Mouse (Mus musculus): ENCODE measurements at regions not wholly inside any gene's neighbourhood (a gene's known extent, or its start where the extent isn't known, plus 50 kb on each side); places are given as distances from the start of the nearest gene placed in this dataset.

DNA sequence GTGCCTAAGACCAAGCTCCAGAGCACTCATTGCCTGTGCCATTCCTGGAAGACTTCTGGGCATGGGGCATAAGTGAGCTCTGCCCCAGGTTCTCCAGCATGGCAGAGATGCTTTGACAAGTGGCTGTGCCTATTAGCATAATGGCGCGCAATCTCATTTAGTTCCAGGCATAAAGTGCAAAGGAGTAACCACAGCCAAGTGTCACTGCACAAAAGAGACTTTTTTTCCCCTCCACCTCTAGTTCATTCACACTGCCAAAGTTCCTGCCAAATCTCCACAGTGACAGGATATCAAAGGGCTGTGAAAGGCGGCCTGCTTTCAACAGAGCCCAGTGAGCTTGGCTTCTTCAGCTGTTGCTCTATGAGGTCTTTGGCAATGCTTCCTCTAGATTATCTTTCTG lies 120.1 kb upstream of the Zfand5 start:
- TF ChIP-seq EP300 (IDR thresholded peaks at IDR 0.05; ENCODE audit: low read depth) (no peak), CTCF (IDR thresholded peaks at IDR 0.05; ENCODE audit: low read depth) (no peak)
